Mouse (Mus musculus): ENCODE data around the gene Bicral.

DNA sequence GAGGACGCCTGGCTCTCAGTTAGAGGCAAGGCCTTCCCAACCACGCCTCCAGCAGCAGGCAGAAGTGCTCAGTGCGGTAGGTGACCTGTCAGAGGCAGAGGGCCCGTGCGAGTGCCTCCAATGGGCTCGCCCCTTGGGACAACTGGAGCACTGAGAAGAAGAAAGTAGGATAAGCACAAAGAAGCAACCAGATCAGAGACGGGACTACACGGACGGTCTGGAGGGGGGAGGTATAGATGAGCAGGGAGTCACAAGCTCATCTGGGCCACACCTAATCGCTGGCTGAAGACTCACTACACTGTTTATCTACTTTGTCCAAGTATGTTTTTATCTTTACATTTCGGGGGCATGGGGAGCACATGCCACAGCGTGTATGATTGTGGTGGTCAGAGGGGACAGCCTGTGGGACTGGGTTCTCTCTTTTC is 40.5 kb downstream of the Bicral start:
- no peak for TF ChIP-seq CTCF (IDR thresholded peaks at IDR 0.05; ENCODE audit: insufficient read depth, low read depth, low read length)
- TF ChIP-seq POLR2A (IDR thresholded peaks at IDR 0.05; ENCODE audit: insufficient read depth, low read depth, low read length): no peak
